Mouse (Mus musculus) cerebral cortex, adult 2 months (tissue): Measurements from ENCODE around the gene Gm44511.

ENCODE experiments used
- WGBS: fragments of 180-500 bp; shearing (Covaris S2); methylation state at CpG from one replicate; pipeline ENCODE4 v1.1.7; 2018; 5-methylcytosine and 5-hydroxymethylcytosine counted together

The Gm44511 gene

GRCm38 (mm10) chr6:128826132-128826531 is at the start of gene Gm44511, which contains the start of gene Klrb1b:
Gm44511 (minus strand) TSS chr6:128826315.
Klrb1b (minus strand) TSS chr6:128826331.
- 89% methylated on average over 6 of the region's 6 CpGs for WGBS

GRCm38 (mm10) chr6:128871910-128872610 is 45.9 kb upstream of the Gm44511 start:
- WGBS: 92% methylated on average over 1 of the region's 1 CpGs

- 35% methylated on average over 3 of the region's 3 CpGs for WGBS
Observed at GRCm38 (mm10) chr6:128868861-128869260, 42.7 kb upstream of the Gm44511 start.

- WGBS: 95% methylated on average over 2 of the region's 2 CpGs
Observed at GRCm38 (mm10) chr6:128857976-128858375, 31.9 kb upstream of the Gm44511 start.

- 60% methylated on average over 5 of the region's 5 CpGs for WGBS
Observed at GRCm38 (mm10) chr6:128856250-128856649, 30.1 kb upstream of the Gm44511 start.

- WGBS: 100% methylated on average over 1 of the region's 1 CpGs
Observed at GRCm38 (mm10) chr6:128855477-128855876, 29.4 kb upstream of the Gm44511 start.

GRCm38 (mm10) chr6:128854895-128855294 is 28.8 kb upstream of the Gm44511 start:
- 94% methylated on average over 3 of the region's 3 CpGs for WGBS

GRCm38 (mm10) chr6:128854024-128854820 is 28.1 kb upstream of the Gm44511 start:
- 52% methylated on average over 12 of the region's 12 CpGs for WGBS

- 66% methylated on average over 3 of the region's 3 CpGs for WGBS
Observed at GRCm38 (mm10) chr6:128852766-128853165, 26.7 kb upstream of the Gm44511 start.

GRCm38 (mm10) chr6:128851151-128851550 is 25.0 kb upstream of the Gm44511 start:
- WGBS: 76% methylated on average over 2 of the region's 2 CpGs

- WGBS: 86% methylated on average over 2 of the region's 2 CpGs
Observed at GRCm38 (mm10) chr6:128850671-128851070, 24.6 kb upstream of the Gm44511 start.

- 55% methylated on average over 2 of the region's 2 CpGs for WGBS
Observed at GRCm38 (mm10) chr6:128849902-128850301, 23.8 kb upstream of the Gm44511 start.

GRCm38 (mm10) chr6:128847401-128847800 is 21.3 kb upstream of the Gm44511 start:
- 91% methylated on average over 4 of the region's 4 CpGs for WGBS

GRCm38 (mm10) chr6:128845998-128846542 is 20.0 kb upstream of the Gm44511 start:
- 51% methylated on average over 8 of the region's 9 CpGs for WGBS

- 25% methylated on average over 7 of the region's 7 CpGs for WGBS
Observed at GRCm38 (mm10) chr6:128845319-128845979, 19.3 kb upstream of the Gm44511 start.

- 83% methylated on average over 5 of the region's 5 CpGs for WGBS
Observed at GRCm38 (mm10) chr6:128844586-128845080, 18.5 kb upstream of the Gm44511 start.

GRCm38 (mm10) chr6:128844131-128844530 is 18.0 kb upstream of the Gm44511 start:
- 18% methylated on average over 8 of the region's 8 CpGs for WGBS

GRCm38 (mm10) chr6:128843479-128843992 is 17.4 kb upstream of the Gm44511 start:
- under 1% methylated on average over 22 of the region's 22 CpGs for WGBS

- under 1% methylated on average over 44 of the region's 44 CpGs for WGBS
Observed at GRCm38 (mm10) chr6:128842945-128843478, 16.9 kb upstream of the Gm44511 start.

- under 1% methylated on average over 20 of the region's 20 CpGs for WGBS
Observed at GRCm38 (mm10) chr6:128842356-128842944, 16.3 kb upstream of the Gm44511 start.
